27 mouse cellular contexts compared by ENCODE assay signal in the genomic region with DNA sequence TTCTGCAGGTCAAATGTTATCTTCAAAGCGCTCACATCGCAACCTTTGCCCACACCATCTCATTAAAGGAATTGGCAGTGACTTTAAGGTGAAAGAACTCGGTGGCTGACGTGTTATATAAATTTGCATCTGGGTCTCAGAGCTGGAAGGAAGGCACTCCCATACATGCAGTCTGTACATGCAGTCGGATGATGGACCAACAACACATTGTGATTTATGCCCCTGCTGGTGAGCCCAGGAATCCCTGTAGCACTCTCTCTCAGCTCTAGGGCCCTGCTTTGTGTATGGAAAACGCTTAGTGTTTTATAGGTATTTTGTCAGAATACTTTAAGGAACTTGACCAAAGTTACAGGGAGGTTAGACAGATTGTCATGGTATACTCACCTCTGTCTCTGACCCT. TPM values are rescaled to one million over a fixed set of nuclear protein-coding genes. Genes with fewer than 3 reads are reported as not detected.
DNase-seq lines count a peak whose midpoint lies in the region; ATAC-seq and TF ChIP-seq lines count a peak whose summit lies in the region.
"Had no signal": no experiment of that assay in that cellular context is flagged by ENCODE, and none has a peak within 500 bp of the region (broad histone marks: within the 10 kb centered on the region; RNA-seq: fewer than 3 reads in every experiment).

No protein-coding gene starts in this region.

- no peak overlapping the region for H3K4me3 ChIP-seq in liver, postnatal 0 days (ENCODE audit: low read depth, low read length)
- no peak overlapping the region for H3K4me3 ChIP-seq in intestine, embryonic 15.5 days (replicated peaks)
- H3K4me3 ChIP-seq: forebrain, embryonic 13.5 days; liver, embryonic 13.5 days; myocyte; neural tube, embryonic 13.5 days had no signal

- H3K36me3 ChIP-seq in liver, postnatal 0 days (replicated peaks; ENCODE audit: insufficient read depth, low read length): no peaks in the 10 kb centered on the region
- 0 out of 2 replicates have a peak, but pooled peaks cover 4% of the 10 kb centered on the region for H3K36me3 ChIP-seq in intestine, embryonic 15.5 days

- no peak for ATAC-seq in liver, postnatal 0 days
- ATAC-seq in intestine, embryonic 15.5 days: 0 out of 2 replicates have a peak, but pooled peaks have one; percentile 13
- ATAC-seq: hindbrain, postnatal 0 days had no signal

- TF ChIP-seq CTCF in liver, postnatal 0 days (IDR thresholded peaks at IDR 0.05; ENCODE audit: low read depth): 0 out of 2 replicates have a peak, but pooled peaks have one; percentile 8

- H3K27ac ChIP-seq in liver, postnatal 0 days (ENCODE audit: low read depth): no peak overlapping the region
- H3K27ac ChIP-seq in intestine, embryonic 15.5 days: no peak overlapping the region
- H3K27ac ChIP-seq: forebrain, embryonic 13.5 days; hindbrain, postnatal 0 days; kidney, postnatal 0 days; liver, embryonic 13.5 days; neural tube, embryonic 13.5 days had no signal

- H3K27me3 ChIP-seq in liver, postnatal 0 days (ENCODE audit: insufficient read depth, low read length): no peaks in the 10 kb centered on the region
- H3K27me3 ChIP-seq in intestine, embryonic 15.5 days (replicated peaks): no peaks in the 10 kb centered on the region
- H3K27me3 ChIP-seq: CH12.LX; forebrain, embryonic 13.5 days; liver, embryonic 13.5 days; neural tube, embryonic 13.5 days had no signal

- H3K4me2 ChIP-seq in liver, postnatal 0 days (ENCODE audit: low read depth, low read length): no peak overlapping the region
- no peak overlapping the region for H3K4me2 ChIP-seq in intestine, embryonic 15.5 days (replicated peaks)
- H3K4me2 ChIP-seq: forebrain, embryonic 13.5 days; liver, embryonic 13.5 days; lung, embryonic 14.5 days; midbrain, embryonic 11.5 days; neural tube, embryonic 13.5 days had no signal

- H3K9ac ChIP-seq in liver, postnatal 0 days (replicated peaks): no peak overlapping the region
- H3K9ac ChIP-seq in intestine, embryonic 15.5 days: no peak overlapping the region
- H3K9ac ChIP-seq: forebrain, embryonic 13.5 days; liver, embryonic 13.5 days; lung, embryonic 14.5 days; neural tube, embryonic 13.5 days had no signal

- H3K4me1 ChIP-seq in liver, postnatal 0 days (ENCODE audit: insufficient read depth): no peaks in the 10 kb centered on the region
- H3K4me1 ChIP-seq in intestine, embryonic 15.5 days (replicated peaks): no peaks in the 10 kb centered on the region
- H3K4me1 ChIP-seq: forebrain, embryonic 13.5 days; liver, embryonic 13.5 days; neural tube, embryonic 13.5 days had no signal

- no peaks in the 10 kb centered on the region for H3K9me3 ChIP-seq in liver, postnatal 0 days (ENCODE audit: low read length)
- H3K9me3 ChIP-seq in intestine, embryonic 15.5 days: no peaks in the 10 kb centered on the region
- H3K9me3 ChIP-seq: G1E; liver, embryonic 13.5 days had no signal

- WGBS in liver, postnatal 0 days (ENCODE audit: insufficient replicate concordance): 78% methylated on average over 6 of the region's 6 CpGs
- WGBS in intestine, embryonic 15.5 days: 62% methylated on average over 6 of the region's 6 CpGs

- TF ChIP-seq EP300 in liver, postnatal 0 days (IDR thresholded peaks at IDR 0.05; ENCODE audit: low read depth): no peak

- peak; percentile 4 for DNase-seq in embryo, embryonic 10 days (ENCODE audit: low spot score)
- no peak for DNase-seq in embryo, embryonic 9.5 days (ENCODE audit: extremely low spot score)
- no peak for DNase-seq in liver, postnatal 0 days
- DNase-seq in liver (no peak), ES-CJ7 (ENCODE audit: low read depth, low spot score) (peak; percentile 25)
- DNase-seq in left cerebral cortex, adult 9 months (ENCODE audit: low spot score in 2 of 2): no peak
- no peak for DNase-seq in adrenal gland, postnatal 25 days
- DNase-seq: adrenal gland, postnatal 10 days; cerebellum, adult 11 months; cerebellum, adult 9-11 months; gastrocnemius, postnatal 10 days; layer of hippocampus, adult 9-11 months; liver, embryonic 13.5 days; lung, embryonic 14.5 days; lung, postnatal 14 days; right cerebral cortex, postnatal 14 days; thymus, adult 18-20 months; thymus, postnatal 25 days had no signal

RNA-seq across cellular contexts. Expression of a gene that starts 10.6 kb away (rescaled TPM):
- polyA plus RNA-seq in liver, postnatal 0 days (2015; fragmentation: Nextera tagmentation; extraction: Ambion mirVana): 101 and 116 TPM in 2 replicates
- polyA plus RNA-seq in intestine, embryonic 15.5 days (2015; fragmentation: Nextera tagmentation; extraction: Ambion mirVana): 101 and 106 TPM in 2 replicates
- total RNA-seq in adrenal gland, postnatal 25 days (2021): 14.1 and 15.8 TPM in 2 replicates

Comparison
In these comparisons a context has a peak if more than half of its experiments do, and no peak if none do; other contexts are left out.
1. DNase-seq: peak in embryo, embryonic 10 days (single experiment) and ES-CJ7 (single experiment); none in embryo, embryonic 9.5 days (single experiment), liver, postnatal 0 days (single experiment), liver (single experiment), left cerebral cortex, adult 9 months (0 of 2) and adrenal gland, postnatal 25 days (single experiment).